ENCODE assay signal across 9 mouse cellular contexts in the genomic region with DNA sequence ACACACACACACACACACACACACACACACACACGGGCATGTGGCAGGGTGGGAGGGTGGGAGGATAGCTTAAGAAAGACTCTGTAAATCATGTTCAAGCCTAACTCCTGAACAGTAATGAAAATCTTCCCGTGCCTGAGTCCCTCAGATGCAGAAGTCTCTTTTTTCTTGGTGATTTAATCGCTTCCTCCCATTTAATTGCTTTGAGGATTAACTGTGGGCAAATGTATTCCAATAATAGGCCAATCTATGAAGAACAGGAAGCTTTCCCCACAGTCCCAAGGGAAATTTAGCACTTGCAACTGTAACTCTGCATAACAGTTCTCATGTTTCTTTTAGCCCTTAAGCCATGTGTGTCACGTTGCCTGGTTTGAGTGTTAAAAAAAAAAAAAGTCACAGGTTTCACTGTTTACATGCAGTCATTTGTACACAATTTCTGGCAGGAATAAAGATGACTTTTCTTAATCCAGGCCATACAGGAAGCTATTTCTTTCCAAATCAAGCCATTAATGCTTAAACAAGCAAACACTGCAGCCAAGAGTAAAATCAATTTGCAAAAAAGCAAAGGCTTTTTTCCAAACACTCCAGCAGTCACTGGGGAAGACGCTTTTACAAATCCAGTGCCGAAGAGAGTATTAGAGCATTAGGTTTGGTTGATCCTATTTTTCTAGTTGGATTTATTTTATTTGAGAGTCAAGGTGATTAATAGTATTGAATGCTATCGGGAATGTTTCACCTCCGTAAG.
DNase-seq lines count a peak whose midpoint lies in the region; ATAC-seq lines count a peak whose summit lies in the region.
"Had no signal": no experiment of that assay in that cellular context is flagged by ENCODE, and none has a peak within 500 bp of the region (broad histone marks: within the 10 kb centered on the region; RNA-seq: fewer than 3 reads in every experiment).

No protein-coding gene starts in this region.

- no peak overlapping the region for H3K9ac ChIP-seq in heart, embryonic 12.5 days
- H3K9ac ChIP-seq in heart, embryonic 15.5 days, result no peak overlapping the region
- H3K9ac ChIP-seq in midbrain, embryonic 16.5 days (ENCODE audit: low read depth, low read length), result no peak overlapping the region
- H3K9ac ChIP-seq: forebrain, embryonic 15.5 days had no signal

- no peaks in the 10 kb centered on the region for H3K9me3 ChIP-seq in heart, embryonic 12.5 days (replicated peaks)
- H3K9me3 ChIP-seq in heart, embryonic 15.5 days (replicated peaks), result no peaks in the 10 kb centered on the region
- H3K9me3 ChIP-seq in midbrain, embryonic 16.5 days (replicated peaks; ENCODE audit: control insufficient read depth, low read length, poor library complexity, severe bottlenecking), result no peaks in the 10 kb centered on the region
- H3K9me3 ChIP-seq: forebrain, embryonic 15.5 days had no signal

- no peak overlapping the region for H3K4me3 ChIP-seq in heart, embryonic 12.5 days
- no peak overlapping the region for H3K4me3 ChIP-seq in heart, embryonic 15.5 days
- no peak overlapping the region for H3K4me3 ChIP-seq in midbrain, embryonic 16.5 days (ENCODE audit: low read depth, low read length)
- H3K4me3 ChIP-seq: forebrain, embryonic 15.5 days had no signal

- 47% methylated on average over 8 of the region's 8 CpGs for WGBS in heart, embryonic 12.5 days
- 43% methylated on average over 8 of the region's 8 CpGs for WGBS in heart, embryonic 15.5 days
- 16% methylated on average over 8 of the region's 8 CpGs for WGBS in midbrain, embryonic 16.5 days

- H3K27me3 ChIP-seq in heart, embryonic 12.5 days (replicated peaks), result no peaks in the 10 kb centered on the region
- H3K27me3 ChIP-seq in heart, embryonic 15.5 days, result no peaks in the 10 kb centered on the region
- H3K27me3 ChIP-seq in midbrain, embryonic 16.5 days (ENCODE audit: control insufficient read depth, insufficient read depth, low read depth, low read length), result no peaks in the 10 kb centered on the region
- H3K27me3 ChIP-seq: forebrain, embryonic 15.5 days had no signal

- H3K27ac ChIP-seq in heart, embryonic 12.5 days (ENCODE audit: poor library complexity, severe bottlenecking), result no peak overlapping the region
- H3K27ac ChIP-seq in heart, embryonic 15.5 days, result peak overlapping the region; percentile 34; the same call in 1 of the 2 replicates
- H3K27ac ChIP-seq in midbrain, embryonic 16.5 days (ENCODE audit: low read length), result peak overlapping the region; percentile 44; the same call in 1 of the 2 replicates
- H3K27ac ChIP-seq: forebrain, embryonic 15.5 days had no signal

- peaks cover 4% of the 10 kb centered on the region for H3K4me1 ChIP-seq in heart, embryonic 12.5 days (replicated peaks)
- 0 out of 2 replicates have a peak, but pooled peaks cover 5% of the 10 kb centered on the region for H3K4me1 ChIP-seq in heart, embryonic 15.5 days (replicated peaks)
- peaks cover 9% of the 10 kb centered on the region for H3K4me1 ChIP-seq in midbrain, embryonic 16.5 days (ENCODE audit: control insufficient read depth, insufficient read depth, low read length)
- H3K4me1 ChIP-seq: forebrain, embryonic 15.5 days had no signal

- ATAC-seq in heart, embryonic 12.5 days (ENCODE audit: insufficient number of reproducible peaks, low FRiP score), result no peak
- no peak for ATAC-seq in heart, embryonic 15.5 days (replicated peaks; ENCODE audit: insufficient number of reproducible peaks, insufficient read depth, low FRiP score, low read depth)
- ATAC-seq in midbrain, embryonic 16.5 days, result peak; percentile 89
- ATAC-seq: forebrain, embryonic 15.5 days had no signal

- H3K4me2 ChIP-seq in heart, embryonic 12.5 days, result no peak overlapping the region
- H3K4me2 ChIP-seq in heart, embryonic 15.5 days, result no peak overlapping the region
- no peak overlapping the region for H3K4me2 ChIP-seq in midbrain, embryonic 16.5 days (ENCODE audit: low read length)
- H3K4me2 ChIP-seq: forebrain, embryonic 15.5 days had no signal

- peak; percentile 35 to 57 for DNase-seq in heart, adult 9 months (ENCODE audit: low spot score in 2 of 2)
- DNase-seq in NIH3T3 (ENCODE audit: low read depth), result peak; percentile 28
- no peak for DNase-seq in left cerebral cortex, adult 18-20 months (ENCODE audit: low spot score in 2 of 2)
- no peak for DNase-seq in thymus, postnatal 4 days
- no peak for DNase-seq in frontal cortex, postnatal 36 days (ENCODE audit: low spot score in 2 of 2)

- H3K36me3 ChIP-seq in heart, embryonic 12.5 days, result no peaks in the 10 kb centered on the region
- no peaks in the 10 kb centered on the region for H3K36me3 ChIP-seq in heart, embryonic 15.5 days
- no peaks in the 10 kb centered on the region for H3K36me3 ChIP-seq in midbrain, embryonic 16.5 days (ENCODE audit: control insufficient read depth, insufficient read depth, low read length)
- H3K36me3 ChIP-seq: forebrain, embryonic 15.5 days had no signal

Comparison
In these comparisons a context has a peak if more than half of its experiments do, and no peak if none do; other contexts are left out.
1. DNase-seq: peak in heart, adult 9 months (2 of 2) and NIH3T3 (single experiment); none in left cerebral cortex, adult 18-20 months (0 of 2), thymus, postnatal 4 days (single experiment) and frontal cortex, postnatal 36 days (0 of 2).